Mouse (Mus musculus) layer of hippocampus, adult 8-10 months (tissue): Measurements from ENCODE around the gene Smim17. TPM values are rescaled to one million over a fixed set of nuclear protein-coding genes. Genes with fewer than 3 reads are reported as not detected.
"Not testable (repeated sequence)": the region's sequence is repeated elsewhere in the genome, so short reads cannot be mapped to it uniquely, and the experiment has no call there.

Experiments used
- DNase-seq, 2 experiments: peaks; one replicate each; pipeline ENCODE4 v3.0.0; 2022; ENCODE audit warnings: low spot score in 2 of 2
- total RNA-seq, 4 experiments: library from RNA; stranded (reverse); gene quantifications; 2 replicates each; pipeline ENCODE4 v1.2.4; 2022

The Smim17 gene
- 10 to 100 TPM; 20.0 to 22.2 (median 21.4) TPM for total RNA-seq

DNA sequence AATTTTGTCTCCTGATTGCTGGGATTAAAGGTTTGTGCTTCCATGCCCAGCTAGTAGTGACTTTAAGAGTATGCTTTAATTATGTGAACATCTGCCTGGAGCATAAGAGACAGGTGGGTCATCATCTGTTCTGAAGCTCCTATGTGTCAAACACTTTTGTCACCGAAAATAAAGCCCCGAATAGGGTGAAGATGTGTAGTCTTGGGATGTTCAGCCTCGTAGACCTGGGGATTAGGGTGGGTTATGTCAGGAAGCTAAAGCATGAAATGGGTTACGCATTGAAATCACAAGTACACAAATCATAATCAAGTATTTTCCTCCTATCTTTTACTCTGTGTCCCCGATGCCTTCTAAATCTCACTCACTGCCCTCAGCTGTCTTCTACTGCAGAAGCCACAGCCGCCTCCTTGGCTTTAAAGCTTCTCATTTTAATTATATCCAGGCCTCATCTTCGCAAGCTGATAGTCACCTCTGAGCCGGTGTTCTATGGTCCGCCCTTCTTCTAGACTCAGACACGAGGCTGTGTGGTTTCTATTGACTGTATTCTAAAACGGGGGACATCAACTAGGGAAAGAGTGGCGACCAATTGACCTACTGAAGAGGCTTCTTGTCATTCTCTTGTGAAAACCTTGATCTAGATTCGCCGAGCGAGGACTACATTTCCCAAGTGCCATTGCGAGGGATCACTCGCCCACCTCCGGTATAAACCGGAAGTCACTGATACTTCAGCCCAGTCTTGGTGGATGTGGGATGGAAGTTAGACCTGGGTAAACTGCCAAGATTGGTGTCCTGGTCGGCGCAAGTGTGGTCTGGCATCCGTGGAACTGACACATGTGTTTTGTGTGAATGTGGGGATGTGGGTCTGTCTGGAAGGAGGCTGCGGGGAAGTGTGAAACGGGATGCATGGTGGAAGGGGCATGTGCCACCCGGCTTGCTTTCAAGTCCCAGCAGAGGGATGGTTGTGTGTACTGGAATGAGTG lies at the start of gene Smim17:
Gene Smim17 (plus strand): TSS at position 720 of the 980 bp plus-strand sequence.
- peak; percentile 60 to 69 for DNase-seq

DNA sequence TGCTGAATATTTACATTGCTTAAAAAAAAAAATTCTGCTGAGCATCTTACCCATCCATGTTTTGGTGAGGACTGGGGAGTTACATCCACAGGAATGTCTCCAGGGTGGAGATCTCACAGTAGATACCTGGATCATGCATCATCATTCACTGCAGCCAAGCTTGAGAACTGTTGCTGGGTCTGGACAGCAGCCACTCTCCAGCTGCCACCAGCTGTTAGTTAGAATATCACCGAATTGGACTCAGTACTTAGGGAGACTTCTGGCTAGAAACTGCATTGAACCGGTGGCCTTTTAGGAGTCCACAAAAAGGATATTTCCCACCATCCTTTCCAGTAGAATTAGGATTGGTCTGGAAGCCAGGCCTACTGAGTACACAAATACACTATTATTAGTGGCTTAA lies 40.4 kb upstream of the Smim17 start:
- DNase-seq, result no peak

DNA sequence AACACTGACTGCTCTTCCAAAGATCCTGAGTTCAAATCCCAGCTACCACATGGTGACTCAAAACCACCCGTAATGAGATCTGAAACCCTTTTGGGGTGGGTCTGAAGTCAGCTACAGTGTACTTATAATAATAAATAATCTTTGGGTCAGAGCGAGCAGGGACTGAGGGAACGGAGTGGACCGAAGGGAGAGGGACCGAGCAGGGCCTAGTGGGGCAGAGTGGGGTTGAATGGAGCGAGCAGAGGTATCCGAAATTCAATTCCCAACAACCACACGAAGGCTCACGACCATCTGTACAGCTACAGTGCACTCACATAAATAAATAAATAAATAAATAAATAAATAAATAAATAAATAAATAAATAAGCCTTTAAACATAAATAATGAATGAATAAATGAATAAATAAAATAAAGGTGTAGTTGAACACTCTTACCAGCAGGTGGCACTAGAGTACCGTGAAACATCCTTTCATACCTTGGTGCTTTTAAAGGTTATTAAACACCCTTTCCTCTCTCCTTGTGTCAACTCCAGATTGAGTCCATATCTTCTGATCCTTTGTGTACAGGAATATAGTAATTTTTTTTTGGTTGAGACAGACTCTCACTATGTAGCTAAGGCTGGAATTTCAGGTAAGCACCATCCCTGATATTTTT lies 39.5 kb upstream of the Smim17 start:
- DNase-seq, result no peak

GRCm38 (mm10) chr7:6360477-6361060 lies 37.9 kb upstream of the Smim17 start:
- no peak for DNase-seq

DNA sequence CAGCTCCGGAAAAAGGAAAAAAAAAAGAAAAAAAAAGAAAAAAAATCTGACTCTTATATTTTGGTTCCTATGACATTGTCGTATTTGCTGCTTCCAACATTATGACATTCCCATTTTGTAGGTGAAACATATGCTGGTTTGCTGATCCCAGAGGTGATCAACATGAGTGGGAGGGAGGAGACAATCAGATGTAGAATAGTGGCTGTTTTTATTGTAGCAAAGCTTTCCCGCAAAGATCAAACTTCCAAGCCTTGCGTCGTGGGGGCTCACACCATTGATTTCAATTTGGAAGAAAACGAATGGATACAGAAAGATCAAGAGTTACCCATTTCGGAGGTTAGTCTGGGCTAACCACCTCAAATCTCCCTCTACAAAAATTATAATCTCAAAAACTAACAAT lies 36.8 kb upstream of the Smim17 start:
- DNase-seq, result no peak

DNA sequence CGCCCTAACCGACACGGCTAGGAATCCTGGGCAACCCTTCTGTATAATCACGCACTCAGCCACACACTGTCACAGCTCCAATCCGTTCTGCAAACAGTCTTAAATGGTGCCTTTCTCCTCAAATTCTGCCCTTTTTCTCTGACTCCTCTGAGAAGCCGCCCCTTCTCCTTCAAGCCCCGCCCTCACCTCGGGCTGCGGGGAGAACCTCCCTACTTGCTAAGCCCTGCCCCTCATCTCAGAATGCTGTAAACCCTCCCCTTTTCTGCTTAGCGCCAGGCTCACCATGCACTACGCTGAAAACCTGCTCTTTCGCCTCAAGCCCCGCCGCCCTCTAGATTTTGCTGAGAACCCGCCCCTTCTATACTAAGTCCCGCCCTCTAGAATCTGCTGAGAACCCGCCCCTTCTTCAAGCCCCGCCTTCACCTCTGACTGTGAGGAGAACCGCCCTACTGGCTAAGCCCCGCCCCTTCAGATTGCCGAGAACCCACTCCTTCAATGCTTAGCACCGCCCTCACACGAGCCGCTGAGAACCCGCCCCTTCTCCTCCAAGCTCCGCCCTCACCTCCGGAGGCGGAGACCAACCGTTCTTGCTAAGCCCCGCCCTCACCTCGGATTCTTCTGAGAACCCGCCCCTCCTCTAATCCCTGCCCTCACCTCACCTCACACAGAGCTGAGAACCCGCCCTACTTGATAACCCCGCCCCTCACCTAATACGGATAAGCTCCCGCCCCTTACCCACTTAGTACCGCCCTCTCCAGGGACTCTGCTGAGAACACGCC lies 36.1 kb upstream of the Smim17 start:
- DNase-seq, result peak; percentile 97 to 99

DNA sequence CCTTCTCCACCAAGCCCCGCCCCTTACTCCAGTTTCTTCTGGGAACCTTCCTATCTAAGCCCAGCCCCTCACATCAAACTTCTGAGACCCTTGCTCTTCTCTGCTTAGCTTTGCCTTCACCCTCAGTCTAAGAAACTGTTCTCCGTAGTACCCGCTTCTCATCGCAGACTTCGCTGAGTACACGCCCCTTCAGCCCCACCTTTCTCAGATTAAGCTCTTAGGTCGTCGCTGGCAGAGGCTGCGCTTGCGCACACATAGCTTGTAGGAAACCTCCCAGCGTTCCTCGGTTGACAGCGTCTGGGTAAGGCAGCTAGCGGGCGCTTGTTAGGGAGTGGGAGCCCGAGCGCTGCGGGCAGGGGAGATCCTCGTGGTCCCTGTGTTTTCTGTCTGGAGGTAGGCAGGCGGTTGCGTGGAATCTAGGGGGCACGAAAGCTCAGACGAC lies 35.4 kb upstream of the Smim17 start, which contains the start of gene Zfp78:
Gene Zfp78 (plus strand): TSS at position 234 of the 442 bp plus-strand sequence.
- DNase-seq, result no peak

GRCm38 (mm10) chr7:6364761-6365160 lies 33.8 kb upstream of the Smim17 start:
- DNase-seq, result no peak

DNA sequence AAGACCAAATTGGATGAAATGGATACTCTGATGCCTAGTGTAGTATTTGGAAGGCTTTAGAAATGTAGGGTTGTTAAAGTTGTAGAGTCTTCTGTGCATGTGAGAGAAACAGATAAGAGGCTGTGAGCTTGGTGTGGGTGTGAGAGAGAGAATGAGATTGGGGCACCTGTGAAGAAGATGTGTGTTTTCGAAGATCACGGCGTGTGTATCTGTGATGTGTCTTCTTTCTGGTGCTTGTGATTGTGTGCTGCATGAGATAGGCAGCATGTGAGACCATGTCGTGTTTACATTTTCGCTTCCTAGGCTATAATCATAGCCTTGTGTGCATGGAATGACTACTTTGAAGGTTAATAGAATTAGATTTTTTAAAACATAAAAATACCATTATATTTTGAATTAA lies 31.3 kb upstream of the Smim17 start:
- no peak for DNase-seq

GRCm38 (mm10) chr7:6368146-6368545 lies 30.4 kb upstream of the Smim17 start:
- not testable (repeated sequence) for DNase-seq

DNA sequence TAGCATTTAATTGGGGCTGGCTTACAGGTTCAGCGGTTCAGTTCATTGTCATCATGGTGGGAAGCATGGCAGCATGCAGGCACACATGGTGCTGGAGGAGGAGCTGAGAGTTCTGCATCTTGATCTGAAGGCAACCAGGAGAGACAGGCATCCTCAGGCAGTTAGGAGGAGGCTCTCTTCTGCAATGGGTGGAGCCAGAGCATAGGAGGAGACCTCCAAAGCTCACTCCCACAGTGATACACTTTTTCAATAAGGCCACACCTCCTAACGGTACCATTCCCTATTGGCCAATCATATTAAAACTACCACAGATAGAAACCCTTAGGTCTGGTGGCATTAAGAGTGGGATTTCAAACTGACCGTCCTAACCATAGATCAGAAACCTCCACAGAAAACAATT lies 29.1 kb upstream of the Smim17 start:
- no peak for DNase-seq

DNA sequence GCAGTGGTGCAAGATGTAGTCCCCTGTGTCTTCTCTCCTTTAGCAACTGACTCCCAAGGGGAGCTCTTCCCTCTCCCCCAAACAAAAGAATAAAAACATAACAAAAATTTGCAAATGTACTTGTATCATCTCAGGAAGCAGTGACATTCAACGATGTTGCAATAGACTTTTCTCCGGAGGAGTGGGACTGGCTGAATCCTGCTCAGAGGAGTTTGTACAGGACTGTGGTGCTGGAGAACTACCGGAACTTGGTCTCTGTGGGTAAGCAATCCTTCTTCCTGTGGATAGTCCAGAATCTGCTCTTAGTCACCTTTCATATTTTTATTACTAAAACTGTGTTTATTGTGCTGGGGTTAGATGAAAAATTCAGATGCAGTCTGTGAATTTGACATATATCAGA lies 25.5 kb upstream of the Smim17 start:
- DNase-seq, result no peak

DNA sequence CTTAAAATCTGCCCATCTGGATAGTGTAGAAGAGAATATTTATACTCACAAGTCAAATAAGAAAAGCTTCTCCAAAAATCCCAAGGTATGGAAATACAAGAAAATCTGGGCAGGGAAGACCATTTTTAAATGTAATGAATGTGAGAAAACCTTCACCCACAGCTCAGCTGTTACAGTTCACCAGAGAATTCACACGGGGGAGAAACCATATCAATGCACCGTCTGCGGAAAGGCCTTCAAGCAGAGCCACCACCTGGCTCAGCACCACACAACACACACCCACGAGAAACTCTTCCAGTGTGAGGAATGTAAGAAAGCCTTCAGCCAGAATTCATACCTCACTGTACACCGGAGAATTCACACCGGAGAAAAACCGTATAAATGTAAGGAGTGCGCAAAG lies 20.1 kb upstream of the Smim17 start:
- DNase-seq, result peak; percentile 58 to 73

DNA sequence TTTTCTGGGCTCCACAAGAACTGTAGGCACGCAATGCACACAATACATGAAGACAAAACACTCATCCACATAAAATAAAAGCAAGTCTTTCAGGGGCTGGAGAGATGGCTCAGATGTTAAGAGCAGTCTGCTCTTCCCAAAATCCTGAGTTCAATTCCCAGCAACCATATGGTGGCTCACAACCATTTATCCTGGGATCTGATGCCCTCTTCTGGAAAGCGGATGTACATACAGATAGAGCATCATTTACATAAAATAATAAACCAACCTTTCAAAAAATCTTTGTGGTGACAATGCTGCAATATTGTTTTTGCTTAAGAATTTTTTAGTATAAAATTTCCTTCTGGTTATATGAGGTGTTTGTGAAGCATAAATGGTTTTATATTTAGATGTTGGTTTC lies 17.1 kb upstream of the Smim17 start:
- no peak for DNase-seq

GRCm38 (mm10) chr7:6383044-6383455 lies 15.5 kb upstream of the Smim17 start, which contains the start of gene Zfp28:
Gene Zfp28, plus strand, starts transcription at chr7:6383295.
- DNase-seq, result peak; percentile 87

- DNase-seq, result no peak
Observed at GRCm38 (mm10) chr7:6384011-6384410, 14.5 kb upstream of the Smim17 start.

- DNase-seq, result peak in 1 of 2 experiments; percentile 65
Observed at GRCm38 (mm10) chr7:6386995-6387394, 11.5 kb upstream of the Smim17 start.

- DNase-seq, result no peak
Observed at GRCm38 (mm10) chr7:6388971-6389370, 9.5 kb upstream of the Smim17 start.

DNA sequence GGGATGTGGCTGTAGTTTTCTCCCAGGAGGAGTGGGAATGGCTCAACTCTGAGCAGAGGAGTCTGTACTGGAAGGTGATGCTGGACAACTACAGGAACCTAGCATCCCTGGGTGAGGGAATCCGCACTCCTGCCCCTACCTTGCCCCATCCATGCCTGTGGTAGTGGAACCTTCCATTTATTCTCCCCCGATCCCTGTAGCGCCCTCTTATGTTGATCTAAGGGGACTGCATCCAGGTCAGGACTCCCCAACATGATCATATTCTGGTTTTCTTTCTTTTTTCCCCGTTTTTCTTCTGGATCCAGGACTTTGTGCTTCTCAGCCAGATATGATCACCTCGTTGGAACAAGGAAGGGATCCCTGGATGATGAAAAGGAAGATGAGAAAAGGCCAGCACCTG lies 9.1 kb upstream of the Smim17 start:
- no peak for DNase-seq

- peak; percentile 51 to 83 for DNase-seq
Observed at GRCm38 (mm10) chr7:6410043-6410442, 11.5 kb downstream of the Smim17 start, which contains the start of gene Gm20715. Gene Gm20715, plus strand, starts transcription at chr7:6410277.
